Mouse (Mus musculus): Measurements from ENCODE around the gene Znfx1.

- TF ChIP-seq POLR2A (IDR thresholded peaks at IDR 0.05; ENCODE audit: borderline replicate concordance, control insufficient read depth, low read depth, low read length) (no peak), CTCF (IDR thresholded peaks at IDR 0.05; ENCODE audit: control insufficient read depth, insufficient read depth, low read length) (no peak)
Observed at GRCm38 (mm10) chr2:167059960-167060359, 2.9 kb downstream of the Znfx1 start.
